ENCODE assay signal across 11 mouse cellular contexts in the genomic region with DNA sequence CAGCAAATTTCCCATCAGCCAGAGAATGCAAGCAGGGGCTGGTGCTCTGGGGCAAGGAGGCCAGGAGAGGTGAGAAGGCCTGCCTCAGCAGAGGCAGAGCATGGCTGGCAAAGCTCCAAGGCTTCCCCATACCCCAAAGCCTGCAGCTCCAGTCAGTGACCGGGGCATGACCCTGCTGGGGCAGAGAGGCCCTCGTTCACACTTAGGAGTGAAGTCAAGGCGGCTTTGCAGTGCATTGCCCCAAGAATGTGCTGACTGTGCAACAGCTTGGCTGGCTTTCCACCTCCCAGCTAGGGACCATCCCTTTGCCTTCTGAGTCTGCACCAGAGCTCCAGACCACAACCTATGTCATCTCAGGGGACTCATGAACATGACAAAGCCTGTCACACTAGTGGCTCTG.
A peak's percentile ranks its signal among the peaks of the same experiment; 100 is the strongest.
DNase-seq lines count a peak whose midpoint lies in the region; ATAC-seq lines count a peak whose summit lies in the region.
"Had no signal": no experiment of that assay in that cellular context is flagged by ENCODE, and none has a peak within 500 bp of the region (broad histone marks: within the 10 kb centered on the region; RNA-seq: fewer than 3 reads in every experiment).

No protein-coding gene starts in this region.

- H3K27ac ChIP-seq in heart, embryonic 16.5 days (ENCODE audit: low read length): no peak overlapping the region
- H3K27ac ChIP-seq in midbrain, embryonic 10.5 days (replicated peaks): peak overlapping the region; percentile 15; the same call in 1 of the 2 replicates
- H3K27ac ChIP-seq in midbrain, embryonic 14.5 days (replicated peaks; ENCODE audit: low read depth, low read length): no peak overlapping the region
- H3K27ac ChIP-seq in kidney, embryonic 14.5 days (ENCODE audit: low read depth, low read length): no peak overlapping the region

- no peak overlapping the region for H3K9ac ChIP-seq in heart, embryonic 16.5 days (ENCODE audit: low read length)
- H3K9ac ChIP-seq in midbrain, embryonic 14.5 days (replicated peaks; ENCODE audit: low read length): no peak overlapping the region
- no peak overlapping the region; the same call in 1 of the 2 replicates for H3K9ac ChIP-seq in kidney, embryonic 14.5 days (ENCODE audit: low read depth, low read length)

- WGBS in heart, embryonic 16.5 days: 40% methylated on average over 3 of the region's 3 CpGs
- 55% methylated on average over 3 of the region's 3 CpGs for WGBS in midbrain, embryonic 10.5 days
- 63% methylated on average over 3 of the region's 3 CpGs for WGBS in midbrain, embryonic 14.5 days
- 20% methylated on average over 3 of the region's 3 CpGs for WGBS in kidney, embryonic 14.5 days

- H3K36me3 ChIP-seq in heart, embryonic 16.5 days (ENCODE audit: control insufficient read depth, insufficient read depth): no peaks in the 10 kb centered on the region
- H3K36me3 ChIP-seq in midbrain, embryonic 10.5 days: no peaks in the 10 kb centered on the region
- no peaks in the 10 kb centered on the region for H3K36me3 ChIP-seq in midbrain, embryonic 14.5 days (ENCODE audit: control insufficient read depth, insufficient read depth, low read length)
- H3K36me3 ChIP-seq in kidney, embryonic 14.5 days (ENCODE audit: control insufficient read depth, insufficient read depth, low read length): no peaks in the 10 kb centered on the region

- H3K9me3 ChIP-seq in heart, embryonic 16.5 days (replicated peaks; ENCODE audit: control insufficient read depth, low read length): no peaks in the 10 kb centered on the region
- no peaks in the 10 kb centered on the region for H3K9me3 ChIP-seq in midbrain, embryonic 10.5 days (replicated peaks)
- no peaks in the 10 kb centered on the region for H3K9me3 ChIP-seq in midbrain, embryonic 14.5 days (ENCODE audit: control insufficient read depth, low read length)
- H3K9me3 ChIP-seq in kidney, embryonic 14.5 days (ENCODE audit: control insufficient read depth, low read length): no peaks in the 10 kb centered on the region

- peaks cover 29% of the 10 kb centered on the region for H3K4me1 ChIP-seq in heart, embryonic 16.5 days (ENCODE audit: control insufficient read depth, insufficient read depth, low read length)
- peaks cover 29% of the 10 kb centered on the region for H3K4me1 ChIP-seq in midbrain, embryonic 10.5 days
- H3K4me1 ChIP-seq in midbrain, embryonic 14.5 days (ENCODE audit: control insufficient read depth, insufficient read depth, low read length): no peaks in the 10 kb centered on the region
- H3K4me1 ChIP-seq in kidney, embryonic 14.5 days (ENCODE audit: control insufficient read depth, insufficient read depth, low read length): peaks cover 6% of the 10 kb centered on the region

- ATAC-seq in heart, embryonic 16.5 days (replicated peaks; ENCODE audit: extremely low read depth, insufficient read depth, low FRiP score): peak; percentile 59
- ATAC-seq in midbrain, embryonic 14.5 days (ENCODE audit: low FRiP score, low TSS enrichment): no peak
- ATAC-seq in kidney, embryonic 14.5 days (ENCODE audit: low FRiP score, low TSS enrichment): 0 out of 2 replicates have a peak, but pooled peaks have one; percentile 39

- H3K4me3 ChIP-seq in heart, embryonic 16.5 days (ENCODE audit: low read length): no peak overlapping the region
- H3K4me3 ChIP-seq in midbrain, embryonic 10.5 days: no peak overlapping the region
- H3K4me3 ChIP-seq in midbrain, embryonic 14.5 days (replicated peaks; ENCODE audit: low read depth, low read length): no peak overlapping the region
- H3K4me3 ChIP-seq in kidney, embryonic 14.5 days (ENCODE audit: low read length): no peak overlapping the region

- DNase-seq in heart, adult 9 months (ENCODE audit: low spot score in 2 of 2): no peak
- DNase-seq in midbrain, embryonic 10.5 days (ENCODE audit: low spot score): no peak
- no peak for DNase-seq in midbrain, embryonic 14.5 days
- no peak for DNase-seq in thymus, postnatal 14 days
- no peak for DNase-seq in layer of hippocampus, postnatal 10 days (ENCODE audit: low spot score in 2 of 2)
- DNase-seq: adrenal gland, adult 8-10 months; cerebellum, postnatal 10 days; right cerebral cortex, postnatal 25 days; thymus, postnatal 25 days had no signal

- H3K27me3 ChIP-seq in heart, embryonic 16.5 days (ENCODE audit: control insufficient read depth, insufficient read depth, low read length): no peaks in the 10 kb centered on the region
- no peaks in the 10 kb centered on the region for H3K27me3 ChIP-seq in midbrain, embryonic 10.5 days (ENCODE audit: low read depth, poor library complexity, severe bottlenecking)
- H3K27me3 ChIP-seq in midbrain, embryonic 14.5 days (ENCODE audit: control insufficient read depth, insufficient read depth, low read length): no peaks in the 10 kb centered on the region
- no peaks in the 10 kb centered on the region for H3K27me3 ChIP-seq in kidney, embryonic 14.5 days (ENCODE audit: control insufficient read depth, insufficient read depth, low read length)

- H3K4me2 ChIP-seq in heart, embryonic 16.5 days (ENCODE audit: low read depth, low read length): no peak overlapping the region
- no peak overlapping the region for H3K4me2 ChIP-seq in midbrain, embryonic 14.5 days (ENCODE audit: low read length)
- H3K4me2 ChIP-seq in kidney, embryonic 14.5 days (replicated peaks; ENCODE audit: low read depth, low read length): no peak overlapping the region
